Mouse (Mus musculus) heart, postnatal 0 days (tissue): ENCODE measurements around the gene Gm17545.

Experiments used
- CTCF ChIP-seq: IDR thresholded peaks from 2 replicates; pipeline ENCODE4 v1.5.1; 2016; ENCODE audit warnings: antibody characterized with exemption, control low read depth, low read depth
- EP300 ChIP-seq: IDR thresholded peaks from 2 replicates; pipeline ENCODE4 v1.6.1; 2016; ENCODE audit warnings: antibody characterized with exemption, low read depth

- TF ChIP-seq CTCF, result no peak
- no peak for TF ChIP-seq EP300
Measured at GRCm38 (mm10) chr9:22502972-22503371, 48.9 kb downstream of the Gm17545 start.
